Mouse (Mus musculus): ENCODE results near the gene Rad1. TPM values are rescaled to one million over a fixed set of nuclear protein-coding genes. Genes with fewer than 3 reads are reported as not detected.
"Not testable (repeated sequence)": the region's sequence is repeated elsewhere in the genome, so short reads cannot be mapped to it uniquely, and the experiment has no call there.

Rad1 gene
- polyA plus RNA-seq, 1 experiment = 8.2 TPM

- DNase-seq (ENCODE audit: low read depth, low spot score) = no peak
- 59% methylated on average over 11 of the region's 11 CpGs for WGBS
Observed at GRCm38 (mm10) chr15:10500838-10501719, 15.3 kb downstream of the Rad1 start.

- 63% methylated on average over 11 of the region's 11 CpGs for WGBS
- no peak for DNase-seq (ENCODE audit: low read depth, low spot score)
Observed at GRCm38 (mm10) chr15:10506099-10506498, 20.3 kb downstream of the Rad1 start.

- no peak for DNase-seq (ENCODE audit: low read depth, low spot score)
- 79% methylated on average over 7 of the region's 7 CpGs for WGBS
Observed at GRCm38 (mm10) chr15:10515166-10515565, 29.3 kb downstream of the Rad1 start.

- DNase-seq (ENCODE audit: low read depth, low spot score) = no peak
- 70% methylated on average over 1 of the region's 1 CpGs for WGBS
Observed at GRCm38 (mm10) chr15:10525896-10526295, 40.1 kb downstream of the Rad1 start.

- no peak for DNase-seq (ENCODE audit: low read depth, low spot score)
- WGBS = 80% methylated on average over 4 of the region's 4 CpGs
Observed at GRCm38 (mm10) chr15:10531352-10531751, 45.5 kb downstream of the Rad1 start.

GRCm38 (mm10) chr15:10533361-10533760 lies 47.5 kb downstream of the Rad1 start:
- DNase-seq (ENCODE audit: low read depth, low spot score) = not testable (repeated sequence)
- 90% methylated on average over 10 of the region's 10 CpGs for WGBS

GRCm38 (mm10) chr15:10534591-10534990 lies 48.8 kb downstream of the Rad1 start:
- DNase-seq (ENCODE audit: low read depth, low spot score) = no peak
- 72% methylated on average over 5 of the region's 5 CpGs for WGBS

- WGBS = 80% methylated on average over 7 of the region's 7 CpGs
- DNase-seq (ENCODE audit: low read depth, low spot score) = no peak
Observed at GRCm38 (mm10) chr15:10535969-10536368, 50.2 kb downstream of the Rad1 start.

- DNase-seq (ENCODE audit: low read depth, low spot score) = no peak
- 73% methylated on average over 16 of the region's 16 CpGs for WGBS
Observed at GRCm38 (mm10) chr15:10540271-10541088, 54.7 kb downstream of the Rad1 start.

Other genes with a start within 250 kb of the Rad1 start
- gene Gm21973, start 160.6 kb upstream of the Rad1 start, polyA plus RNA-seq (2012; rRNA removed) = not detected in 2 replicates
- 0.19 and 0.27 TPM in 2 replicates for gene Agxt2, start 127.5 kb upstream of the Rad1 start, polyA plus RNA-seq (2012; rRNA removed)
- gene Dnajc21, start 15.5 kb upstream of the Rad1 start, polyA plus RNA-seq (2012; rRNA removed) = 1.1 and 1.4 TPM in 2 replicates
- gene Brix1, start 71 bp upstream of the Rad1 start, polyA plus RNA-seq (2012; rRNA removed) = 2.4 and 2.5 TPM in 2 replicates
- gene Ttc23l, start 72.7 kb downstream of the Rad1 start, polyA plus RNA-seq (2012; rRNA removed) = not detected in 2 replicates
- 2.0 and 2.6 TPM in 2 replicates for gene Rai14, start 228.6 kb downstream of the Rad1 start, polyA plus RNA-seq (2012; rRNA removed)